Mouse (Mus musculus) hindbrain, postnatal 0 days (tissue): ENCODE data around the gene Il6. TPM values are rescaled to one million over a fixed set of nuclear protein-coding genes. Genes with fewer than 3 reads are reported as not detected.
"Not testable (repeated sequence)": the region's sequence is repeated elsewhere in the genome, so short reads cannot be mapped to it uniquely, and the experiment has no call there.

Experiments
- ATAC-seq: fragments of 200-750 bp; cut with Nextera tagmentation; 2 replicates; pipeline ENCODE4 v1.8.0; 2017; ENCODE audit warnings: mild to moderate bottlenecking, moderate TSS enrichment, moderate library complexity
- DNase-seq: peaks from one replicate; pipeline ENCODE4 v3.0.0-alpha.2; 2015; ENCODE audit warnings: low spot score
- H3K27ac ChIP-seq: fragments of 300-500 bp; sonication (generic); 2 replicates; pipeline ENCODE4 v1.5.1; 2014; ENCODE audit warnings: mild to moderate bottlenecking
- H3K27me3 ChIP-seq: fragments of 300-500 bp; sonication (generic); 2 replicates; pipeline ENCODE4 v1.6.1; 2014; ENCODE audit warnings: low read length, mixed read lengths; ENCODE audit not compliant: insufficient read depth
- H3K36me3 ChIP-seq: fragments of 300-500 bp; sonication (generic); 2 replicates; pipeline ENCODE4 v1.6.1; 2014; ENCODE audit warnings: low read length, mixed read lengths; ENCODE audit not compliant: insufficient read depth
- H3K4me1 ChIP-seq: fragments of 300-500 bp; sonication (generic); 2 replicates; pipeline ENCODE4 v1.6.1; 2014; ENCODE audit warnings: antibody characterized with exemption, low read length, mixed read lengths; ENCODE audit not compliant: insufficient read depth
- H3K4me2 ChIP-seq: fragments of 300-500 bp; sonication (generic); 2 replicates; pipeline ENCODE4 v1.6.1; 2014; ENCODE audit warnings: low read depth, mild to moderate bottlenecking, low read length, moderate library complexity, mixed read lengths
- H3K4me3 ChIP-seq: fragments of 300-500 bp; sonication (generic); 2 replicates; pipeline ENCODE4 v1.5.1; 2014; ENCODE audit warnings: low read length
- H3K9ac ChIP-seq: fragments of 300-500 bp; sonication (generic); replicated peaks from 2 replicates; pipeline ENCODE4 v1.6.1; 2014; ENCODE audit warnings: mild to moderate bottlenecking, low read length, moderate library complexity, mixed read lengths
- H3K9me3 ChIP-seq: fragments of 300-500 bp; sonication (generic); 2 replicates; pipeline ENCODE4 v1.6.1; 2016; ENCODE audit warnings: low read length, mixed read lengths
- CTCF ChIP-seq: IDR thresholded peaks from 2 replicates; pipeline ENCODE4 v1.5.1; 2016; ENCODE audit warnings: antibody characterized with exemption, control low read depth, low read depth
- WGBS: fragments of 180-500 bp; shearing (Covaris S2); extraction: QIAGEN DNeasy Blood & Tissue Kit; methylation state at CpG from one replicate; pipeline ENCODE4 v1.1.7; 2014; 5-methylcytosine and 5-hydroxymethylcytosine counted together
- polyA plus RNA-seq: library from polyadenylated mRNA; unstranded; fragments of >200 nt; fragmentation: Nextera tagmentation; extraction: Ambion mirVana; gene quantifications from 2 replicates; pipeline ENCODE4 v1.2.1, GENCODE M21; 2015
- total RNA-seq: library from RNA; depleted of rRNA; stranded (reverse); fragments of >200 nt; gene quantifications from 2 replicates; pipeline ENCODE4 v1.2.3, GENCODE M21; 2014; rRNA removed

Il6 gene
- total and polyA plus RNA-seq, 2 experiments from 2014 or later: not detected

DNA sequence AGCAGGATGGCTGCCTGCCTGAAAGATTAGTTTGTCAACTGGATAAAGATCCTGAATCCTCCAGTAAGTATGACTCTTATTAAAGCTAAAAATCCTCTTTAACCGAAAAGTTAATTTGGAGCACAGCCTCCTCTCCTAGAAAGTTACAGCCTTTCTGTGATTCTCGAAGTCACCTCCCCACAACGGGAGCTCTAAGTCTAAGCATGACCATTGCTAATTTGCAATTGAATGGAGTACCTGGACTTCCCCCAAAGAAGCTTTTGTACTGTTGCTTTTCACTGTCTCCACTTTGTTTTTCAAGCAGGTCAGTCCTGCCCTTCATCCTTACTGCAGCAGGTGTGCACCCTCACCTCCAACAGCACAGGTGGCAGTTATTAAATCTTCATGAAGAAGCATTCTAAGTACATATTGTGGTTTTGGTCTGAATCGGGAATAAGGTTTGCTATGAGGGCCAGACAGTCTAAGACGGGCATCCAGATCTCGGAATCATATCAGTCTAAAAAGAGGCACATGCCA is 45.4 kb downstream of the Il6 start:
- WGBS: 47% methylated on average over 6 of the region's 6 CpGs

GRCm38 (mm10) chr5:30059607-30060006 is 46.7 kb downstream of the Il6 start:
- ATAC-seq, H3K36me3 ChIP-seq, DNase-seq, H3K27ac ChIP-seq, H3K4me1 ChIP-seq, H3K4me3 ChIP-seq, H3K9ac ChIP-seq, H3K4me2 ChIP-seq, H3K27me3 ChIP-seq, H3K9me3 ChIP-seq: not testable (repeated sequence)
- 52% methylated on average over 5 of the region's 5 CpGs for WGBS

More for the DNA sequence above, 45.4 kb downstream of the Il6 start:
- no peak overlapping the region for H3K4me2 ChIP-seq
- DNase-seq: no peak
- no peak for TF ChIP-seq CTCF
- H3K27me3 ChIP-seq: no peaks in the 10 kb centered on the region
- no peak for ATAC-seq
- no peaks in the 10 kb centered on the region for H3K4me1 ChIP-seq
- H3K9ac ChIP-seq: no peak overlapping the region
- no peaks in the 10 kb centered on the region for H3K9me3 ChIP-seq
- H3K36me3 ChIP-seq: no peaks in the 10 kb centered on the region; the same call in 1 of the 2 replicates
- no peak overlapping the region for H3K4me3 ChIP-seq
- H3K27ac ChIP-seq: no peak overlapping the region

GRCm38 (mm10) chr5:30067726-30068125 is 54.8 kb downstream of the Il6 start:
- no peak overlapping the region for H3K27ac ChIP-seq
- no peak overlapping the region for H3K4me2 ChIP-seq
- TF ChIP-seq CTCF: no peak
- H3K27me3 ChIP-seq: no peaks in the 10 kb centered on the region
- no peaks in the 10 kb centered on the region for H3K4me1 ChIP-seq
- DNase-seq (no peak), ATAC-seq (no peak)
- no peak overlapping the region for H3K9ac ChIP-seq
- peaks cover 10% of the 10 kb centered on the region; the same call in 1 of the 2 replicates for H3K36me3 ChIP-seq
- WGBS: 68% methylated on average over 6 of the region's 6 CpGs
- no peak overlapping the region for H3K4me3 ChIP-seq
- H3K9me3 ChIP-seq: no peaks in the 10 kb centered on the region

Other genes with a start within 250 kb of the Il6 start
- gene Tyms, start 60.5 kb downstream of the Il6 start, total RNA-seq: 8.3 and 15.4 TPM in 2 replicates
- 35.2 and 36.2 TPM in 2 replicates for gene Tyms, start 60.5 kb downstream of the Il6 start, polyA plus RNA-seq
- 26.7 and 26.9 TPM in 2 replicates for gene Garem2, start 92.0 kb downstream of the Il6 start, total RNA-seq
- gene Garem2, start 92.0 kb downstream of the Il6 start, polyA plus RNA-seq: 9.5 and 9.7 TPM in 2 replicates
- gene 3110082J24Rik, start 93.0 kb downstream of the Il6 start, total RNA-seq: 3.2 and 6.3 TPM in 2 replicates
- 4.3 and 4.9 TPM in 2 replicates for gene 3110082J24Rik, start 93.0 kb downstream of the Il6 start, polyA plus RNA-seq
- gene Hadha, start 142.0 kb downstream of the Il6 start, total RNA-seq: 50.1 and 50.4 TPM in 2 replicates
- gene Hadha, start 142.0 kb downstream of the Il6 start, polyA plus RNA-seq: 68.0 and 79.1 TPM in 2 replicates
- 56.8 and 68.3 TPM in 2 replicates for gene Hadhb, start 142.1 kb downstream of the Il6 start, total RNA-seq
- gene Hadhb, start 142.1 kb downstream of the Il6 start, polyA plus RNA-seq: 59.9 and 67.5 TPM in 2 replicates
- 0.37 TPM in 1 of 2 replicates, not detected in the other for gene Adgrf3, start 192.6 kb downstream of the Il6 start, total RNA-seq
- not detected in 2 replicates for gene Adgrf3, start 192.6 kb downstream of the Il6 start, polyA plus RNA-seq
- 99.5 and 108 TPM in 2 replicates for gene Selenoi, start 219.5 kb downstream of the Il6 start, total RNA-seq
- gene Selenoi, start 219.5 kb downstream of the Il6 start, polyA plus RNA-seq: 20.7 and 23.1 TPM in 2 replicates